Mouse (Mus musculus) ES-E14 (cell line): Measurements from ENCODE around the gene Phactr2. TPM values are rescaled to one million over a fixed set of nuclear protein-coding genes. Genes with fewer than 3 reads are reported as not detected.

Experiments
- DNase-seq: peaks from one replicate; pipeline ENCODE4 v3.0.0-alpha.2; 2013; ENCODE audit warnings: low read depth, low spot score
- H3K27ac ChIP-seq: 2 replicates; pipeline ENCODE4 v1.5.1; 2012; ENCODE audit warnings: low read depth, mild to moderate bottlenecking, low read length, moderate library complexity, mixed read lengths; ENCODE audit not compliant: poor library complexity, insufficient read depth, severe bottlenecking
- H3K36me3 ChIP-seq: 2 replicates; pipeline ENCODE4 v1.6.1; 2012; ENCODE audit warnings: mild to moderate bottlenecking, low read length, moderate library complexity, mixed read lengths; ENCODE audit not compliant: control insufficient read depth, poor library complexity, insufficient read depth, severe bottlenecking
- H3K4me1 ChIP-seq, 2 experiments: fragments of 150-350 bp in 1 of 2; sonication (generic) in 1 of 2; 2 replicates each; pipeline ENCODE4 v1.6.1; 2012; ENCODE audit warnings: low read length in 2 of 2, mild to moderate bottlenecking in 1 of 2, mixed read lengths in 1 of 2; ENCODE audit not compliant: control insufficient read depth in 2 of 2, insufficient read depth in 2 of 2, poor library complexity in 1 of 2
- H3K4me3 ChIP-seq, 2 experiments: fragments of 150-350 bp in 1 of 2; sonication (generic) in 1 of 2; 2 replicates each; pipeline ENCODE4 v1.5.1; 2012; ENCODE audit warnings: low read length in 2 of 2, low read depth in 1 of 2, mild to moderate bottlenecking in 1 of 2, mixed read lengths in 1 of 2; ENCODE audit not compliant: insufficient read depth in 1 of 2, poor library complexity in 1 of 2, severe bottlenecking in 1 of 2
- H3K9ac ChIP-seq: 2 replicates; pipeline ENCODE4 v1.6.1; 2012; ENCODE audit warnings: low read depth, mild to moderate bottlenecking, low read length, mixed read lengths; ENCODE audit not compliant: poor library complexity, insufficient read depth, severe bottlenecking
- H3K9me3 ChIP-seq: fragments of 150-350 bp; sonication (generic); 2 replicates; pipeline ENCODE4 v1.6.1; 2012; ENCODE audit warnings: low read depth, mild to moderate bottlenecking, low read length; ENCODE audit not compliant: control insufficient read depth, insufficient read depth
- CHD2 ChIP-seq: IDR thresholded peaks from 2 replicates; pipeline ENCODE4 v1.6.1; 2014; ENCODE audit warnings: mild to moderate bottlenecking, low read depth, low read length, inconsistent platforms
- HCFC1 ChIP-seq: IDR thresholded peaks from 2 replicates; pipeline ENCODE4 v1.6.1; 2012; ENCODE audit warnings: low read length, inconsistent platforms, borderline replicate concordance; ENCODE audit not compliant: insufficient read depth
- MAFK ChIP-seq: IDR thresholded peaks from 2 replicates; pipeline ENCODE4 v1.6.1; 2014; ENCODE audit warnings: mild to moderate bottlenecking, low read depth, low read length, inconsistent platforms; ENCODE audit not compliant: insufficient read depth
- ZC3H11A ChIP-seq: IDR thresholded peaks from 2 replicates; pipeline ENCODE4 v1.6.1; 2012; ENCODE audit warnings: low read depth, mild to moderate bottlenecking, inconsistent platforms, low read length, borderline replicate concordance
- ZNF384 ChIP-seq: IDR thresholded peaks from 2 replicates; pipeline ENCODE4 v1.6.1; 2012; ENCODE audit warnings: low read depth, low read length, inconsistent platforms
- in situ Hi-C, 2 experiments: fragments of 600-800 bp; cut with MboI; formaldehyde crosslinking; loops; one replicate each; pipeline ENCODE4 v1.15.1; 2025; ENCODE audit warnings: low sequenced_read_pairs in 2 of 2, inconsistent platforms in 1 of 2; ENCODE audit not compliant: unreplicated experiment in 2 of 2
- total RNA-seq: library from RNA; depleted of rRNA; stranded (reverse); fragments of 300-350 nt; gene quantifications from 2 replicates; pipeline ENCODE4 v1.2.3, GENCODE M21; 2012

The Phactr2 gene
- total RNA-seq, 1 experiment = 2.2 TPM

DNA sequence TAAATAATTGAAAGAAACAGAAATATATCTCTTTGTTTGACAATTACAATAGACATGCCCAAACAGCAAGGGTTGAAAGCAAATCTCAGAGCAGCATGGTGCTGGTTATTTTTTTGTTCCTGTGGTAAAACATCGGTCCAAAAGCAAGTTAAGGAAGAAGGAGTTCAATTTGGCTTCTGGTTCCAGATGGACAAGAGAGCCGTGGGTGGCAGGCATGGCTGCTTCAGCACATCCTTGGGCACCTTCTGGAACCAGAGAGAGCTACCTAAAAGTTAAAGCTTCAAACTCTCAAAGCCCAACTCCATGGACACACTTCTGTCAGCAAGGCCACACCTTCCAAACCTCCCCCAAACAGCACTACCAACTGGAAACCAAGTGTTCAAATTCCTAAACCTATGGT lies 140.4 kb downstream of the Phactr2 start:
- H3K4me1 ChIP-seq = no peaks in the 10 kb centered on the region
- no peak overlapping the region for H3K9ac ChIP-seq
- H3K36me3 ChIP-seq = no peaks in the 10 kb centered on the region
- DNase-seq = no peak
- H3K9me3 ChIP-seq = no peaks in the 10 kb centered on the region
- H3K4me3 ChIP-seq = no peak overlapping the region
- in situ Hi-C loops = no loop called here
- no peak overlapping the region for H3K27ac ChIP-seq
- TF ChIP-seq MAFK (no peak), ZNF384 (no peak), HCFC1 (no peak), ZC3H11A (no peak), CHD2 (no peak)

- Histone ChIP-seq H3K4me3 (no peak overlapping the region), H3K9ac (no peak overlapping the region), H3K27ac (no peak overlapping the region), H3K9me3 (no peaks in the 10 kb centered on the region), H3K36me3 (no peaks in the 10 kb centered on the region), H3K4me1 (no peaks in the 10 kb centered on the region)
- no peak for DNase-seq
- in situ Hi-C loops = no loop called here
- no peak for TF ChIP-seq MAFK
- TF ChIP-seq ZC3H11A = no peak
- no peak for TF ChIP-seq ZNF384
- no peak for TF ChIP-seq CHD2
- no peak for TF ChIP-seq HCFC1
These were observed 141.2 kb downstream of the Phactr2 start for GRCm38 (mm10) chr10:13332985-13333384.

GRCm38 (mm10) chr10:13331405-13332032 lies 142.7 kb downstream of the Phactr2 start:
- Histone ChIP-seq H3K27ac (no peak overlapping the region), H3K9me3 (no peaks in the 10 kb centered on the region), H3K9ac (no peak overlapping the region), H3K4me3 (no peak overlapping the region), H3K36me3 (no peaks in the 10 kb centered on the region), H3K4me1 (no peaks in the 10 kb centered on the region)
- TF ChIP-seq ZC3H11A (no peak), HCFC1 (no peak), CHD2 (no peak), MAFK (no peak), ZNF384 (no peak)
- in situ Hi-C loops = no loop called here
- DNase-seq = no peak

GRCm38 (mm10) chr10:13328602-13329001 lies 145.6 kb downstream of the Phactr2 start:
- H3K36me3 ChIP-seq = no peaks in the 10 kb centered on the region
- no peaks in the 10 kb centered on the region for H3K9me3 ChIP-seq
- TF ChIP-seq CHD2 (no peak), ZNF384 (no peak), MAFK (no peak)
- no peaks in the 10 kb centered on the region for H3K4me1 ChIP-seq
- no peak overlapping the region for H3K9ac ChIP-seq
- no peak for DNase-seq
- no peak overlapping the region for H3K4me3 ChIP-seq
- no peak overlapping the region for H3K27ac ChIP-seq
- in situ Hi-C loops = no loop called here
